Mouse (Mus musculus): ENCODE measurements around the gene Fto.

- TF ChIP-seq CTCF (IDR thresholded peaks at IDR 0.05; ENCODE audit: extremely low read depth, insufficient read depth, insufficient read length, insufficient replicate concordance) = no peak
- no peak for TF ChIP-seq POLR2A (IDR thresholded peaks at IDR 0.05; ENCODE audit: low read depth, low read length)
Observed at GRCm38 (mm10) chr8:91525342-91525817, 212.1 kb downstream of the Fto start.
